Mouse (Mus musculus) midbrain, embryonic 10.5 days (tissue): ENCODE results near the gene Ggct. TPM values are rescaled to one million over a fixed set of nuclear protein-coding genes. Genes with fewer than 3 reads are reported as not detected.

Experiments
- DNase-seq: peaks from one replicate; pipeline ENCODE4 v3.0.0-alpha.2; 2017; ENCODE audit warnings: low spot score
- H3K27ac ChIP-seq: fragments of 300-500 bp; sonication (generic); replicated peaks from 2 replicates; pipeline ENCODE4 v1.5.1; 2016; ENCODE audit warnings: mild to moderate bottlenecking
- H3K27me3 ChIP-seq: fragments of 300-500 bp; sonication (generic); 2 replicates; pipeline ENCODE4 v1.6.1; 2016; ENCODE audit warnings: low read depth, mild to moderate bottlenecking; ENCODE audit not compliant: poor library complexity, severe bottlenecking
- H3K36me3 ChIP-seq: fragments of 300-500 bp; sonication (generic); 2 replicates; pipeline ENCODE4 v1.6.1; 2016; ENCODE audit warnings: mild to moderate bottlenecking, moderate library complexity
- H3K4me1 ChIP-seq: fragments of 300-500 bp; sonication (generic); 2 replicates; pipeline ENCODE4 v1.6.1; 2016
- H3K4me3 ChIP-seq: fragments of 300-500 bp; sonication (generic); 2 replicates; pipeline ENCODE4 v1.5.1; 2016; ENCODE audit warnings: mild to moderate bottlenecking, moderate library complexity
- H3K9me3 ChIP-seq: fragments of 300-500 bp; sonication (generic); replicated peaks from 2 replicates; pipeline ENCODE4 v1.6.1; 2016; ENCODE audit warnings: mild to moderate bottlenecking
- WGBS: fragments of 180-500 bp; shearing (Covaris S2); methylation state at CpG from one replicate; pipeline ENCODE4 v1.1.7; 2016; 5-methylcytosine and 5-hydroxymethylcytosine counted together
- polyA plus RNA-seq: library from polyadenylated mRNA; unstranded; fragments of >200 nt; fragmentation: Nextera tagmentation; extraction: Ambion mirVana; gene quantifications from 2 replicates; pipeline ENCODE4 v1.2.1, GENCODE M21; 2016

Ggct gene
- polyA plus RNA-seq, 1 experiment from 2014 or later = 15.7 TPM

DNA sequence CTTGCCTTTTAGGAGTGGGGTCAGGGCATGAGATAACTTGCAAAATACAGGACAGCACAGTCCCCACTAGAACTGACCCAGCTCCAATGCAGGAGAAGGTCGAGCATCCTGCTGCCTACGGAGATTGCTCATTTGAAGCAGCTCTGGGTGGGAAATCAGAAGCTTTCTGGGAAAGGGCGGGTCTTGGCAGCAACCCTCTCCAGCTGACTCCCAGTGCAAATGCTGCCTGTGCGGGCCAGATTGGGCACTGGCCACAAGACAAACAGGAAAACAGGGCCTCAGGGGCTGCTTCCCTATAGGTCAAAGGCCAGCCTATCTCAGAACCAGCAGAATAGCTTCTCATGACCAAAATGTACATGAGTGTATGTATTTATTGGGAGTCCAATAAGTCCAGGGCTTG, 53.1 kb downstream of the Ggct start:
- WGBS = 75% methylated on average over 4 of the region's 4 CpGs
- Histone ChIP-seq H3K9me3 (no peaks in the 10 kb centered on the region), H3K4me3 (no peak overlapping the region), H3K36me3 (no peaks in the 10 kb centered on the region), H3K27me3 (peaks cover 30% of the 10 kb centered on the region), H3K4me1 (peaks cover 6% of the 10 kb centered on the region; the same call in 1 of the 2 replicates), H3K27ac (no peak overlapping the region)
- no peak for DNase-seq

- H3K4me1 ChIP-seq = no peaks in the 10 kb centered on the region
- no peak overlapping the region for H3K27ac ChIP-seq
- H3K9me3 ChIP-seq = no peaks in the 10 kb centered on the region
- no peaks in the 10 kb centered on the region for H3K36me3 ChIP-seq
- DNase-seq = no peak
- H3K4me3 ChIP-seq = no peak overlapping the region
- no peaks in the 10 kb centered on the region for H3K27me3 ChIP-seq
- 89% methylated on average over 2 of the region's 2 CpGs for whole genome bisulfite sequencing
Measured at GRCm38 (mm10) chr6:54936496-54936895, 56.3 kb downstream of the Ggct start.

GRCm38 (mm10) chr6:54934930-54935329, 57.8 kb downstream of the Ggct start:
- Histone ChIP-seq H3K27me3 (no peaks in the 10 kb centered on the region), H3K36me3 (no peaks in the 10 kb centered on the region), H3K27ac (no peak overlapping the region), H3K4me1 (no peaks in the 10 kb centered on the region), H3K9me3 (no peaks in the 10 kb centered on the region), H3K4me3 (no peak overlapping the region)
- WGBS = 85% methylated on average over 5 of the region's 5 CpGs
- no peak for DNase-seq

- WGBS = 92% methylated on average over 8 of the region's 8 CpGs
- Histone ChIP-seq H3K27me3 (no peaks in the 10 kb centered on the region), H3K9me3 (no peaks in the 10 kb centered on the region), H3K4me3 (no peak overlapping the region), H3K27ac (no peak overlapping the region), H3K4me1 (no peaks in the 10 kb centered on the region), H3K36me3 (no peaks in the 10 kb centered on the region)
- DNase-seq = no peak
Measured at GRCm38 (mm10) chr6:54934313-54934712, 58.4 kb downstream of the Ggct start.

- Histone ChIP-seq H3K9me3 (no peaks in the 10 kb centered on the region), H3K36me3 (no peaks in the 10 kb centered on the region), H3K27me3 (no peaks in the 10 kb centered on the region), H3K4me3 (no peak overlapping the region), H3K4me1 (no peaks in the 10 kb centered on the region), H3K27ac (no peak overlapping the region)
- WGBS = 84% methylated on average over 3 of the region's 3 CpGs
- DNase-seq = no peak
Measured at GRCm38 (mm10) chr6:54933866-54934265, 58.9 kb downstream of the Ggct start.

- H3K27me3 ChIP-seq = no peaks in the 10 kb centered on the region
- 85% methylated on average over 5 of the region's 5 CpGs for WGBS
- no peaks in the 10 kb centered on the region for H3K36me3 ChIP-seq
- H3K4me1 ChIP-seq = no peaks in the 10 kb centered on the region
- no peak overlapping the region for H3K27ac ChIP-seq
- no peak overlapping the region for H3K4me3 ChIP-seq
- H3K9me3 ChIP-seq = no peaks in the 10 kb centered on the region
- DNase-seq = no peak
Measured at GRCm38 (mm10) chr6:54933216-54933615, 59.5 kb downstream of the Ggct start.

Other genes starting within 250 kb of the Ggct start
- gene Znrf2, start 176.0 kb downstream of the Ggct start, polyA plus RNA-seq = 2.2 and 2.4 TPM in 2 replicates
- gene Nod1, start 20.3 kb downstream of the Ggct start, polyA plus RNA-seq = 1.3 and 1.9 TPM in 2 replicates
- gene Gars, start 45.1 kb upstream of the Ggct start, polyA plus RNA-seq = 228 and 233 TPM in 2 replicates
- gene Crhr2, start 140.1 kb upstream of the Ggct start, polyA plus RNA-seq = 0.21 and 0.30 TPM in 2 replicates
- gene Inmt, start 182.1 kb upstream of the Ggct start, polyA plus RNA-seq = 0.62 and 2.0 TPM in 2 replicates
- 23.3 and 27.1 TPM in 2 replicates for gene Mindy4, start 210.4 kb upstream of the Ggct start, polyA plus RNA-seq